Mouse (Mus musculus) myocyte (in vitro differentiated cells): ENCODE results near the gene Cemip2.

Experiments
- MAX ChIP-seq: IDR thresholded peaks from one replicate; pipeline ENCODE4 v1.6.1; 2011; ENCODE audit warnings: low read depth, mild to moderate bottlenecking, control low read depth
- POLR2AphosphoS2 ChIP-seq: IDR thresholded peaks from one replicate; pipeline ENCODE4 v1.6.1; 2011; ENCODE audit warnings: low read depth, control low read depth; ENCODE audit not compliant: insufficient read length
- USF1 ChIP-seq: IDR thresholded peaks from one replicate; pipeline ENCODE4 v1.6.1; 2011; ENCODE audit warnings: low read depth, mild to moderate bottlenecking, control low read depth, moderate library complexity

DNA sequence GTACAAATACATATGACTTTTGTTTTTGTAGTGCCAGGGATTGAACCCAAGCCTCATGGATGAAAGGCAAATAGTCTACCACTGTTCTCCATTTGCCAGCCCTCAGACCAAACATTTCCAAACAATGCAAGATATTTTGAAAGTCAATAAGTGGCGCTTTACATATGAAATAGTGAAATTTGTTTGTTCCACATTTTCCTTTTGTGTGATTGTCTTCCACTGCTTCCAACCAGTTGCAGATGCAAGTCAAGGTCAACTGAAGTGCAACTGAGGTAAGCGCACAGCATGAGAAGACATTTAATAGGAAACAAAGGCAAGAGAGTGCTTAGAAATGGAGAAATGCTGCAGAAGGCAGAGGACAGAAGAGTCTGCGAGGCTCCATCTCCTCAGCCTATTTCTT, 116.7 kb downstream of the Cemip2 start:
- TF ChIP-seq MAX (no peak), USF1 (no peak), POLR2AphosphoS2 (no peak)
